Mouse (Mus musculus) megakaryocyte-erythroid progenitor cell, adult 5-6 weeks (primary cell): Measurements from ENCODE around the gene Myo15. TPM values are rescaled to one million over a fixed set of nuclear protein-coding genes. Genes with fewer than 3 reads are reported as not detected.

Source experiments
- ATAC-seq: replicated peaks from 2 replicates; pipeline ENCODE4 v1.8.0; 2016; ENCODE audit warnings: mild to moderate bottlenecking, inconsistent platforms; ENCODE audit not compliant: severe bottlenecking, poor library complexity, low FRiP score, low TSS enrichment
- total RNA-seq, 2 experiments: library from RNA; stranded (forward) in 1 of 2; stranded (reverse) in 1 of 2; fragments of 200-1000, 215-1000 nt in 1 of 2; fragments of >200 nt in 1 of 2; fragmentation: Nextera tagmentation in 1 of 2; gene quantifications; 2 replicates each; pipeline ENCODE4 v1.2.3; 2014 to 2017

Gene Myo15
- total RNA-seq, 2 experiments from 2014 or later, result 0.19 TPM; not detected in 1

DNA sequence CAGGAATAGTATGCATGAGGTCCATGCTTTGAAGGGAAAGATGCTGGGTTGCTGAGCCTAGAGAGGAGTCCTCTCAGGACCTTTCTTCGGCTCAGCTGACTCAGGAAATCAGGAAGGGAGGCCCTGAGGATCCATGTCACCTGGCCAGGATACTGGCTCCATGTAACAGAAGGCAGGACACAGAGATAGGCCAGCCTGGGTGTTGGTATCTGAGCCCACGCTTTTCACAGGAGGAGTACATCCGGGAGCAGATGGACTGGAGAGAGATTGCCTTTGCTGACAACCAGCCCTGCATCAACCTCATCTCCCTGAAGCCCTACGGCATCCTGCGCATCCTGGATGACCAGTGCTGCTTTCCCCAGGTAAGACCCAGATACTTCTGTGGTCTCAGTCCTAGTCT lies 23.6 kb downstream of the Myo15 start:
- no peak for ATAC-seq

DNA sequence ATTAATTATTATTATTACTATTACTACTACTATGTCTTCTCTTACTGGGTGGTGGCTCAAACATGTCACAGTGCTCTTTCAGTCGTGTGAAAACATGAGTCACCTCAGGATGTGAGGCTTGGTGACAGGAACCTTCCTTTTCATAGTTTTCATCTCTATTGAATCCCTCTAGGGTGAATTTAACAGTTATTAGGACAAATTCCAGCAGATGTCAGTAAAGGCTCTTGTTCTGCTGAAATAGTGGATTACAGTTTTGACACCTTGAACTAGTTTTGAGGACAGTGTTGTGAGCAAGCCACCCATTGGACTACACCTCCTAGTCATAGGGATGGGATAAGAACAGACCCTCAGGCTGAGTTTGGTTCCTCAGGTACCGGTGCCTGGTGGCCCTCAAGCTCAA lies 26.6 kb downstream of the Myo15 start:
- ATAC-seq, result no peak

DNA sequence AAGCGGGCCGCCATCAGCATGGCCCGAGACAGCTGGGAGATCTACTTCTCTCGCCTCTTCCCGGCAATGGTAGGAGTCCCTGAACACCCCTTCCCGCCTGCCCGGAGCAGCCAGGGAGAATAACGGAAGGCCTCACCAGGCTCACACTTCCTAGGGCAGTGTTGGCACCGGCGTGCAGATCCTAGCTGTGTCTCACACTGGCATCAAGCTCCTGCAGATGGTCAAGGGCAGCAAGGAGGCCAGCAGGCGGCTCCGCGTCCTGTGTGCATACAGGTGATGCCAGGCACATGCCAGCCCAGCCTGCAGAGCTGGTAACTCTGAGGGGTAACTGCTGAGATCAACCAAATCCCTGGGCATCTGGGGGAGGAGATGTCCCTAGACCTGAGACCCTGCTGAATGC lies 38.1 kb downstream of the Myo15 start:
- no peak for ATAC-seq

DNA sequence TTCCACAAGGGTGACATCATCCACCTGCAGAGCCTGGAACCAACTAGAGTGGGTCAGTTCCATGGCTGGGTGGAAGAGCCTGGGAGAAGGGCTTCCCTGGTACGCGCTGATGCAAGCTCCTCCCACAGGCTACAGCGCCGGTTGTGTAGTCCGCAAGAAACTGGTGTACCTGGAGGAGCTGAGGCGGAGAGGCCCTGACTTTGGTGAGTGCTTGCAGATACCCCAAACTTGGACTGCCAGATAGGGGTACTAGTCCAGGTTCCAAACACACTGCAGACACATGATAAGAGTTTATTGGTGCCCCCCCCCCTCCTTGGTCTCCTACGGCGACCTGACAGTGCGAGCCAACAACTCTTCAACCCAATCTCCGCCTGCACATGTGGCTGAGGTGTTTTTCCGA lies 39.8 kb downstream of the Myo15 start:
- peak; percentile 82 for ATAC-seq

DNA sequence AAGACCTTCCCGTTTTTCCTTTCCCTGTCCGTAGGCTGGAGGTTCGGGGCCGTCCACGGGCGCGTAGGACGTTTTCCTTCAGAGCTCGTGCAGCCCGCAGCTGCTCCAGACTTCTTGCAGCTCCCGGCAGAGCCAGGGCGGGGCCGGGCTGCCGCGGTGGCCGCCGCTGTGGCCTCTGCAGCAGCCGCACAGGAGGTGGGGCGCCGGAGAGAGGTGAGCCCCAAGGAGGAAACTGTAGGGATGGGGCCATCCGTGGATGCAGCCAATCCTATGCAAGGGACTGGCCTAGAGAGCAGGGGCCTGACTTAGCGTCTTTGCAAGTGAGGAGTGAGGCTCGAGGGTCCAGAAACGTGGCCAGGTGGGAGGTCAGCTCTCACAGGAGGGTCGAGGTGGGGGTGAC lies 40.4 kb downstream of the Myo15 start:
- ATAC-seq, result peak; percentile 50

DNA sequence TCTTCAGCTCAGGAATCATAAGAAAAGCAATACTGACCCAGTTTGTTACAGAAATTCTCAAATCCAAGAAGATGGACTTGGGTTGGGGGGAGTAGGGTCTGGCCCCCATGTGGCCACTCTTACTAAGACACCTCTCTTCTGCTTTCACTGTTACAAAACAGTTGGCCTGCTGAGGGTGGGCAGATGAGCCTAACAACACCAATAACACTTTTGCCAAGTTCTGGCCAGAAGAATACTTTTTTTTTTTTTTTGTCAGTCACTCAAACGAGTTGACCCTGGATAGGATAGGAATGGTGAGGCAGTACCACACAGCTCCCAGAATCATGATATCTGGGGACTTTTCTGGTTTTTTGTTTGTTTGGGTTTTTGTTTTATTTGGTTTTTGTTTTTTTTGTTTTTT lies 42.8 kb downstream of the Myo15 start:
- ATAC-seq, result no peak

DNA sequence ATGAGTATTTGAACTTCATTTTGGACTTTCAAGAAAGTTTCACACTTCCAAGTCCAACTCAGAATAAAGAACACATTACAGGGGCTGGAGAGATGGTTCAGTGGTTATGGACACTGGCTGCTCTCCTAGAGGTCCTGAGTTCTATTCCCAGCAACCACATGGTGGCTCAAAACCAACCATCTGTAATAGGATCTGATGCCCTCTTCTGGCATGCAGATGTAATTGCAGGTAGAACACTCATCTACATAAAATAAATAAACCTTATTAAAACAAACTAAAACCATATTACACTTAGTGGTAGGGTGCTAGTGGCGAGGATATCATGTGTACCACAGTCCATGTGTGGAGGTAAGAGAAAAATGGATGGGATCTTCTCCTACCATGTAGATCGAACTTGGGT lies 43.4 kb downstream of the Myo15 start:
- ATAC-seq, result no peak

DNA sequence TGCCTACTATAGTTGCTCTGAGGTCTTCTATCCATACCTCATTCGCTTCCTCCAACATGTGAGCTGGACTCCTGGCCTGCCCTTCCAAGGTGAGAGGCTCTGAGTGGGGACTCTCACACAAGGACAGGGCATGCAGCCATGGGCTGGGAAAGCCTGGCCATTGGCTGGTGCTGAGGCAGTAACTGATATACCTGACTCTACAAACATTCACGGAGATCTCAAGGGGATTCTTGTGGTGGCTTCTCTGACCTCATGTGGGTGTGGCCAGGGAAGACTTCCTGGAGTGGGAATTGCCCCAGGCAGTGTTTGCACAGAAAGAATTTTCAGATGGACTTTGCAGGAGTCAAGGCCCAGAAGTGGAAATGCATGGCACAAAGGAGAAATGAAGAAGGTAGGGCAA lies 45.8 kb downstream of the Myo15 start:
- ATAC-seq, result no peak

DNA sequence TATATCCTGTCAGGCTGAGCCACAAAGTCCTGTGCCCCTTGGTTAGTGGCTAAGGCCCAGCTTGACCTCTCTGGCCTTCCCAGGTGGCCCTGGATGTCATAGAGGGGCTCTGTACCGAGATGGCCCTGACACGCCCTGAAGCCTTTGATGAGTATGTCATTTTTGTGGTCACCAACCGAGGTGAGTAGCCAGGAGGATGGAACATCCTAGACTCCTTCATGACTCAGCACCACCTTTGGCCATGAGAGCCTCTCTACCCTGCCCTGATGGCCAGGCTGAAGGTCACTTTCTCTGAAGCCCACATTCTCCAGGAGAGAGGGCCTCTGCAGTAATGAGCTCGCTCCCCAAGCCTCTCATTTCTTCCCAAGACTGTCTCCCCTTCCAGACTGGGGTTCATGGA lies 49.2 kb downstream of the Myo15 start:
- ATAC-seq, result no peak

DNA sequence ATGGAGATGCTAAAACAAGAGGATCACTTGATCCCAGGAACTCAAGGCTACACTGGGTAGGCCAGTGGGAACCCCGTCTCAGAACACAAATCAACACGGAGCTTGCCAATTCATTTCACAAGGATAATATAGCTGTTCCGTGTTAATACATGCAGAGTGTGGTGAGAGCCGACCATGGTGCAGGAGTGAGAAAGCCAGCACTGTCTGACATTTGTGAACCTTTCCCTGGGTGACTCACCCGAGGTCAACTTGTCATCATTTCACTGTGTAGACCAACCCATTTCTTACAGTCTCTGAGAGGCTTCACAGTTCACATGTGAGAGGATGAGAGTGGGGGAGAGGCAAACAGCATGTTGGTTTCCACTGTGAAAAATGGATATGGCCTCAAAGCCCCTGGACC lies 52.9 kb downstream of the Myo15 start:
- no peak for ATAC-seq

DNA sequence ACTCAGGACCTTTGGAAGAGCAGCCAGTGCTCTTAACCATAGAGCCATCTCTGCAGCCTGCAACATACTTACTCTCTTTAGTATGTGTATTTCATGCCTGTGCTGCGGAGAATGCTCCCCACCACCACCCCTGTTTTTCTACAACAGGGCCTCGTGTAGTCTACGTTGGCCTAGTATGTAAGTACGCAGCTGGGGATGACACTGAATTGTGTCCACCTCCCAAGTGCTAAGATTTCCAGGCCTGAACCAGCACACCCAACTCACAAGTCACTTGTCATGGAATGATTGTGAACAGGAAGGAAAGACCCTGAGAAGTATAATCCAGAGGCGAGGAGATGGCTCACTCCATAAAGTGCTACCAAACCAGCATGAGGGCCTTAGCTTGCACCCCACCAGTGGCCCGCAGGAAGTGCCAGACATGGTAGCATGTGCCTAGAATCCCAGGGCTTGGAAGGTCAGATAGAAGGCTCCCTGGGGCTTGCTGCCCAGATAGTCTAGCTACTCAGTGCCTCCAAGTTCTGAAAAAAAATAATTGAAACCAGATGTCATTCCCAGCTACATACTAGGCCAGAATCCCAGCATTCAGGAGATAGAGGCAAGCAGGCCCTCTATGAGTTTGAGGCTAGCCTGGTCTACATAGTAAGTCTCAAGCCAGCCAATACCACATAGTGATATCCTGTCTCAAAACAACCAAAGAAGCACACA lies 53.7 kb downstream of the Myo15 start:
- no peak for ATAC-seq

DNA sequence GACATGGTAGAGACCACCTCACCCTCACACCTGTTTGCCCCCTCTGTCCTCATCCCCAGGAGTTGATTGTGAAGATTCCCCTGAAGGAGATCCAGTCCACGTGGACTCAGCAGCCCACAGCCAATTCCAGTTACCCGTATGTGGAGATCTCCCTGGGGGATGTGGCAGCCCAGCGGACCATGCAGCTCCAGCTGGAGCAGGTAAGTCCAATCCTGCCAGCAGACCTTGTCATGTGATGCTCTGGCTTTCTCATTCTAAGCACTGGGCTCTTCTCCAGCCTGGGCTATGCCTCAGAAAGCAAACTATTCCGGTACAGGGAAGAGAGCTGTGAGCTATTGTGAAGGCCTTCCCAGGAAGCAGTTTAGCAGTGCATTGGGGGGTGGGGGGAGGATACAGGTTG lies 57.3 kb downstream of the Myo15 start:
- no peak for ATAC-seq

DNA sequence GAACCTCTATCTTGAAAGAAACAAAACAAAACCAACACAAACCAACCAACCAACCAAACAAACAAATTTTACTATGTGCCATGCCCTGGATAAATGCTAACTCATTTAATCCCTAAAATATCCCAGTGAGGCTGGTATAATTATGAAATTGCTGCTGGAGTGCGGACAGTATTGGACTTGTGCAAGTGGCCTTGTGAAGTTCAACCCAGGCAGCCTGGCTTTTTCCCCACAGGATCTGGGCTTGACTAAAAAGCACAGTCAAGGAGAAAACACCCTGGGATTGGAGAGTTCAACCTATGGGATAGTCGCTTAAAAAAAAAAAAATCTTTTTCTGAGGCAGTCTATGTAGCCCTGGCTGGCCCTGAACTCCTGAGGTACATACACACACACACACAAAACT lies 66.5 kb downstream of the Myo15 start:
- ATAC-seq, result no peak

DNA sequence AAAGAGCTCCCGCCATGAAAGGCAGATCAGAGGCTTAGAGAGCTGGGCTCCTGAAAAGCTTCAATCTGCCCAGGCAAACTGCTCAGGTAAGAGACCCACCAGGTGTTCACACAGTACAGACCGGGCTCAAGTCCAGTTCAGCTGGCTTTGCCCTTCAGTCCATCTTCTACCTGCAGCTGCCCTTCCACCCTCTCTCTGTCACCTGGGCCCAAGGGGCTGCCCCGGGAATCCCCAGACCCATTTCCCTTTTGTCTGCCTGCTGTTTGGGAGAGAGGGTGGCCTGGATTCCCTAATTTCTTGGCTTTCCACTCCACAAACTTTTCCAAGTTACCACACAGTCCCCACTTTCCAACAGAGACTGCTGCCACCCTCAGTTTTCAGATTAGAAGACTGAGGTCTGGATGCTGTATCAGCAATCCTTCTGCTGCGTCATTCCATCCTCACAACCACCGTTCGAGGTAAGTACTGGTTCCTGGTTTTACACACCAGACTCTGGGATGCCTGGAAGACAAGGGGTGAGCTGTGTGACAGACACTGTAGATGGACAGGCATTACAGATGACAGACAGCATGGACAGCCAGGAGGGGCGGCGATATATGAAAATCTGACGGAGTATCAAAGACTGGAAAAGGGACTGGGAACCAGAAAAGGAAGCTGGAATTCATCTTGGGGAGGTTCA lies 67.2 kb downstream of the Myo15 start, which contains the start of gene Alkbh5:
Gene Alkbh5 (plus strand): TSS at position 202 of the 679 bp plus-strand sequence.
- ATAC-seq, result no peak

DNA sequence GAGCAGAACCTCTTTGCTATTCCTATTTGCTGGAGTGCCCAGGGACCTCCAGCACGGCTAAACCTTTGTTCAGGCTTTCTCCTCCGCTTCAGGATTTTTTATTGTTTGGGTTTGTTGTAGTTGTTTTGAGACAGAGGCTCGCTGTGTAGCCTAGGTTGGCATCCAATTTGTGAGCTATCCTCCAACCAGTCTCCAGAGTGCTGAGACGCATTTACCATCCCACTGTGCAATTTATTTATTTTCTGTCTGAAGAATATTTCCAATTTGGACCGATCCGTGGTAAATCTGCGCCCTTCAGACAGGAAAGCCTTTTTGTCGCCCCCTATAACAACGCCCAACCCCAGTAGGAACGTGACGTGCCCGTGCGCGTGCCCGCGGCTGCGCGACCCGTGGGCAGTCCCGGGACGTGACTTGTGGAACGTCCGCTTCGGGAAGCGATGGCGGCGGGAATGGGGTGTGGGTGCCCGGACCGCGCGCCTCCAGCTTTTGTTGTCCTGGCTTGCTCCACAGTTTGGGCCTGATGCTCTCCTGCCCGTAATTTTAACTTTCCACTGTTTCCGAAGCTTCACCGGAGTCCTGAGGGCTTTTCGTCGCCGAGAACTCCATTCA lies 67.8 kb downstream of the Myo15 start:
- peak; percentile 54 for ATAC-seq

DNA sequence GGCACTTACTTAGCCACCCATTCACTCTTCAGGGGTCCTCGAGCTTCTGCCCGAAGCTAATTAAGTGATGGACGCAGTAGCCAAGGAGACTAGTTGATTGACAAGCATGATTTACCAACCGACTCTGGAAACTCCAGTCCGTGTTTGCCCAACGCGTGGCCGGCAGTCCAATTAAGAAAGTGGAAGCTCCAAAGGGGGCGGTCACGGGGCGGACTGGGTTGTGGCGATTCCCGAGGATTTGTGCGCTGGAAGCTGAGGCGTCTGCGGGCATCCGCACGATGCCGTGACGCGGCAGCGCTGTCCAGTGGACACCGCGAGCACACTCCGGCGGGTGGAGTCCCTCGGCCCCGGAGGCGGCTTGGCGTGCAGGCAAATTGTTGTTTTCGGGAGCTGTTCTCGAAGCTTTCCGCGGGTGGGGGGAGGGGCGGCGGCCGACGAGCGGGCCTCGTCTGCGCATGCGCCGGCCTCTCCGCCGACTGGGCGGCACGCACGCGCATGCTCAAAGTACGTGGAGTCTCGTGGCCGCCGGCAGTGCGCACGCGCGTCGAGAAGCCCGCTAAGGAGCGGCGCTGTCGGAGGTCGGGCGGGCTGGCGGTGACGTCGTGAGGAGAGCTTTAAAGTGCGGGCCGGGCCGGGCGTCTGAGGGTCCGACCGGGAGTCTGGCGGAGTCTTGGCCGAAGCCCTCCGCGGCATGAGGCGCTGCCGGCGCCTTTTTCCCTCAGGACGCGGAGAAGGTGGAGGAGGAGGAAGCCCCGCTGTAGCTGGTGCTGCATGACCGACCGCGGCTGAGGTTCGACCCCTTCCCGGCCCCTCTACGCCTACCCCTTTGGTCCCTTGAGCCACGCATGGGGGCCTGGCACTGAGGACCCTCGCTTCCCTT lies 68.6 kb downstream of the Myo15 start:
- ATAC-seq, result peak; percentile 75

DNA sequence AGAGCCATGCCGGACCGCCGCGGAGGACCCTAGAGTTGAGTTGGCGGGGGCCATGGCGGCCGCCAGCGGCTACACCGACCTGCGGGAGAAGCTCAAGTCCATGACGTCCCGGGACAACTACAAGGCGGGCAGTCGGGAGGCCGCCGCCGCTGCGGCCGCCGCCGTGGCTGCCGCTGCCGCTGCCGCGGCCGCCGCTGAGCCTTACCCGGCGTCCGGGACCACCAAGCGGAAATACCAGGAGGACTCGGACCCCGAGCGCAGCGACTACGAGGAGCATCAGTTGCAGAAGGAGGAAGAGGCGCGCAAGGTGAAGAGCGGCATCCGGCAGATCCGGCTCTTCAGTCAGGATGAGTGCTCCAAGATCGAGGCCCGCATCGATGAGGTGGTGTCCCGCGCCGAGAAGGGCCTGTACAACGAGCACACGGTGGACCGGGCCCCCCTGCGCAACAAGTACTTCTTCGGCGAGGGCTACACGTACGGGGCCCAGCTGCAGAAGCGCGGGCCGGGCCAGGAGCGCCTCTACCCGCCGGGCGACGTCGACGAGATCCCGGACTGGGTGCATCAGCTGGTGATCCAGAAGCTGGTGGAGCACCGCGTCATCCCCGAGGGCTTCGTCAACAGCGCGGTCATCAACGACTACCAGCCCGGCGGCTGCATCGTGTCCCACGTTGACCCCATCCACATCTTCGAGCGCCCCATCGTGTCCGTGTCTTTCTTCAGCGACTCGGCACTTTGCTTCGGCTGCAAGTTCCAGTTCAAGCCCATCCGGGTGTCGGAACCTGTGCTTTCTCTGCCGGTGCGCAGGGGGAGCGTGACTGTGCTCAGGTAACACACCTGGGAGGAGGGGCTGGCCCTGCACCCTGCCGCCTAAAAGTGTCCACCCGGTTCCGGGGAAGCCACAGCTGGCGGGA lies 69.5 kb downstream of the Myo15 start:
- ATAC-seq, result peak; percentile 49

DNA sequence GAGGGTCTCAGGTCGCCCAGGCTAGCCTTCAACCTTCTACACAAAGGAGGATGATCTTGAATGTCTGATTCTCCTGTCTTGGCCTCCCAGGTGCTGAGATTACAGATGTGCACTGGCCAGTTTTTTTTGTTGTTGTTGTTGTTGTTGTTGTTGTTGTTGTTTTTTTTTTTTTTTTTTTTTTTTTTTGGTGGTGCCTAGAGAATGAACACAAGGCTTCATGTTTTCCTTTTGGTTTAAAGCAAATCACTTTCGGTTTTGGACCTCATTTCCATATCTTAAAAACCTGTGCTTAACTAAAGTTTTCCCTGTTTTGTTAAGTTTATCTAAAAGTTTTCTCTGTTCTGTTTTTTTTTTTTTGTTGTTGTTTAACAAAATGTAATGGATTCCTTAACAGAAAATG lies 70.4 kb downstream of the Myo15 start:
- ATAC-seq, result no peak

DNA sequence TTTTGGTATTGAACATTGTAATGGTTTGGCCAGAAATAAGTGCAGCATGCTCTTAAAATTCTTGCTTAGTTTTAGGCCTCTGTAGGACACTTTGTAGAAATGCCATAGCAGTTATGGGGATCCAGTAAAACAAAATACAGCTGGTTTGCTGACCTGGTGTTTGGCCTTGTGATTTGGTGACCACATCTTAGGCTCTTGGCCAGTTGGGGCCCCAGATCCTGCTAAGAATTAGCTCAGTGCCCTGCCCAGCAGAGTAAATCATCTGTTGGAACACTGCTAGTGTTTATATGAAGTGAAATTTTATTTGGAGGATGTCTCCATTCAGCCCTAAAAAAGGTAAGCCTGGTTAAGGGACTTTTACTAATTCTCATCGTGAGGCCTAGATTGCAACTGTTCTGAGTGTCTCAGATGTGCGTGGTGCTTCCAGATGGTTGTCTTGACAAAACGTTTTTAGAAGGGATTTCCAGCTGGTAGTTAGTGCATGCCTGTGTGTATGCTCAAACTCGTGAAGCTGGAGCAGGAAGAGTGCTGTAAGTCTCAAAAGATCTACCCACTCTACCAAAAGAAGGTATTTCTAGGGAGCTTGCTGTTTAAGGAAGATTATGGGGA lies 71.0 kb downstream of the Myo15 start:
- no peak for ATAC-seq
